ENCODE assay signal across 9 mouse cellular contexts in genomic region chr19:43440768-43441660, GRCm38 (mm10). TPM values are rescaled to one million over a fixed set of nuclear protein-coding genes. Genes with fewer than 3 reads are reported as not detected.
DNase-seq lines count a peak whose midpoint lies in the region; ATAC-seq lines count a peak whose summit lies in the region.
"Had no signal": no experiment of that assay in that cellular context is flagged by ENCODE, and none has a peak within 500 bp of the region (broad histone marks: within the 10 kb centered on the region; RNA-seq: fewer than 3 reads in every experiment).

No protein-coding gene starts in this region.

- peak overlapping the region; percentile 32 for H3K9ac ChIP-seq in heart, embryonic 16.5 days (ENCODE audit: low read length)

- H3K36me3 ChIP-seq in heart, embryonic 16.5 days (ENCODE audit: control insufficient read depth, insufficient read depth): no peaks in the 10 kb centered on the region
- H3K36me3 ChIP-seq in midbrain, embryonic 10.5 days: 0 out of 2 replicates have a peak, but pooled peaks cover 2% of the 10 kb centered on the region

- ATAC-seq in heart, embryonic 16.5 days (replicated peaks; ENCODE audit: extremely low read depth, insufficient read depth, low FRiP score): peak; percentile 65
- no peak for ATAC-seq in erythroid progenitor cell, adult 5-6 weeks (replicated peaks; ENCODE audit: low FRiP score, poor library complexity, severe bottlenecking)

- peak; percentile 6 for DNase-seq in CD4-positive helper T cell, adult 2 months (ENCODE audit: low read depth, low spot score)
- DNase-seq in Muller cell, postnatal 12 days (ENCODE audit: inconsistent ontology term): peak; percentile 23
- peak; percentile 65 for DNase-seq in embryo, embryonic 11 days
- DNase-seq in kidney, postnatal 14 days: peak; percentile 59
- DNase-seq in midbrain, embryonic 10.5 days (ENCODE audit: low spot score): peak; percentile 71
- DNase-seq in testis, postnatal 10 days (ENCODE audit: low spot score): peak; percentile 56

- H3K4me3 ChIP-seq in heart, embryonic 16.5 days (ENCODE audit: low read length): peak overlapping the region; percentile 60
- H3K4me3 ChIP-seq in midbrain, embryonic 10.5 days: peak overlapping the region; percentile 80

- H3K27me3 ChIP-seq in heart, embryonic 16.5 days (ENCODE audit: control insufficient read depth, insufficient read depth, low read length): peaks cover 49% of the 10 kb centered on the region
- H3K27me3 ChIP-seq in midbrain, embryonic 10.5 days (ENCODE audit: low read depth, poor library complexity, severe bottlenecking): peaks cover 58% of the 10 kb centered on the region

- peaks cover 7% of the 10 kb centered on the region for H3K4me1 ChIP-seq in heart, embryonic 16.5 days (ENCODE audit: control insufficient read depth, insufficient read depth, low read length)
- H3K4me1 ChIP-seq in midbrain, embryonic 10.5 days: peaks cover 24% of the 10 kb centered on the region

- no peak overlapping the region for H3K27ac ChIP-seq in heart, embryonic 16.5 days (ENCODE audit: low read length)
- peak overlapping the region; percentile 85 for H3K27ac ChIP-seq in midbrain, embryonic 10.5 days (replicated peaks)

- peak overlapping the region; percentile 99 for H3K4me2 ChIP-seq in heart, embryonic 16.5 days (ENCODE audit: low read depth, low read length)

- H3K9me3 ChIP-seq in heart, embryonic 16.5 days (replicated peaks; ENCODE audit: control insufficient read depth, low read length): no peaks in the 10 kb centered on the region; the same call in 1 of the 2 replicates
- H3K9me3 ChIP-seq in midbrain, embryonic 10.5 days (replicated peaks): peaks cover 10% of the 10 kb centered on the region; the same call in 1 of the 2 replicates

- WGBS in heart, embryonic 16.5 days: under 1% methylated on average over 93 of the region's 118 CpGs
- under 1% methylated on average over 118 of the region's 118 CpGs for WGBS in midbrain, embryonic 10.5 days

RNA-seq across cellular contexts. Expression of gene Cnnm1, which starts 0.8 kb away (rescaled TPM):
- polyA plus RNA-seq in heart, embryonic 16.5 days (2015; fragmentation: Nextera tagmentation; extraction: Ambion mirVana): 0.07 and 0.08 TPM in 2 replicates
- 0.27 and 0.53 TPM in 2 replicates for polyA plus RNA-seq in midbrain, embryonic 10.5 days (2016; fragmentation: Nextera tagmentation; extraction: Ambion mirVana)
- total RNA-seq in erythroid progenitor cell, adult 5-6 weeks (2015; ENCODE audit: low replicate concordance): not detected in 2 replicates
- total RNA-seq in erythroid progenitor cell, adult 5-6 weeks (2017; ENCODE audit: low replicate concordance): not detected in 2 replicates

RNA-seq across cellular contexts. Expression of gene Hpse2, which starts 52.9 kb away (rescaled TPM):
- polyA plus RNA-seq in heart, embryonic 16.5 days (2015; fragmentation: Nextera tagmentation; extraction: Ambion mirVana): 0.96 and 0.99 TPM in 2 replicates
- 0.39 and 0.45 TPM in 2 replicates for polyA plus RNA-seq in midbrain, embryonic 10.5 days (2016; fragmentation: Nextera tagmentation; extraction: Ambion mirVana)
- not detected in 2 replicates for total RNA-seq in erythroid progenitor cell, adult 5-6 weeks (2015; ENCODE audit: low replicate concordance)
- not detected in 2 replicates for total RNA-seq in erythroid progenitor cell, adult 5-6 weeks (2017; ENCODE audit: low replicate concordance)
- polyA plus RNA-seq: spleen, adult 2 months had no signal

Comparison
In these comparisons a context has a peak if more than half of its experiments do, and no peak if none do; other contexts are left out.
1. DNase-seq: peak in every context shown above with its lines; median percentile 71 in midbrain, embryonic 10.5 days; 65 in embryo, embryonic 11 days; 59 in kidney, postnatal 14 days; 56 in testis, postnatal 10 days; 23 in Muller cell, postnatal 12 days; 6 in CD4-positive helper T cell, adult 2 months.